Mouse (Mus musculus) forebrain, embryonic 16.5 days (tissue): Measurements from ENCODE around the gene Etaa1. TPM values are rescaled to one million over a fixed set of nuclear protein-coding genes. Genes with fewer than 3 reads are reported as not detected.
"Not testable (repeated sequence)": the region's sequence is repeated elsewhere in the genome, so short reads cannot be mapped to it uniquely, and the experiment has no call there.

Experiments
- ATAC-seq: fragments of 200-750 bp; cut with Nextera tagmentation; 2 replicates; pipeline ENCODE4 v1.8.0; 2017; ENCODE audit warnings: mild to moderate bottlenecking, moderate library complexity
- H3K27ac ChIP-seq: fragments of 300-500 bp; sonication (generic); 2 replicates; pipeline ENCODE4 v1.5.1; 2014; ENCODE audit warnings: low read length, control low read depth
- H3K27me3 ChIP-seq: fragments of 300-500 bp; sonication (generic); replicated peaks from 2 replicates; pipeline ENCODE4 v1.6.1; 2014; ENCODE audit warnings: low read length; ENCODE audit not compliant: control insufficient read depth, insufficient read depth
- H3K36me3 ChIP-seq: fragments of 300-500 bp; sonication (generic); 2 replicates; pipeline ENCODE4 v1.6.1; 2014; ENCODE audit not compliant: control insufficient read depth, insufficient read depth
- H3K4me1 ChIP-seq: fragments of 300-500 bp; sonication (generic); replicated peaks from 2 replicates; pipeline ENCODE4 v1.6.1; 2014; ENCODE audit warnings: low read length; ENCODE audit not compliant: control insufficient read depth, insufficient read depth
- H3K4me2 ChIP-seq: fragments of 300-500 bp; sonication (generic); 2 replicates; pipeline ENCODE4 v1.6.1; 2014; ENCODE audit warnings: mild to moderate bottlenecking, low read length, control low read depth
- H3K4me3 ChIP-seq: fragments of 300-500 bp; sonication (generic); replicated peaks from 2 replicates; pipeline ENCODE4 v1.5.1; 2014; ENCODE audit warnings: mild to moderate bottlenecking, low read length, control low read depth
- H3K9ac ChIP-seq: fragments of 300-500 bp; sonication (generic); replicated peaks from 2 replicates; pipeline ENCODE4 v1.6.1; 2014; ENCODE audit warnings: low read depth, low read length, control low read depth
- H3K9me3 ChIP-seq: fragments of 300-500 bp; sonication (generic); 2 replicates; pipeline ENCODE4 v1.6.1; 2016; ENCODE audit warnings: low read length; ENCODE audit not compliant: control insufficient read depth
- WGBS: fragments of 180-500 bp; shearing (Covaris S2); extraction: QIAGEN DNeasy Blood & Tissue Kit; methylation state at CpG from one replicate; pipeline ENCODE4 v1.1.7; 2014; 5-methylcytosine and 5-hydroxymethylcytosine counted together
- polyA plus RNA-seq: library from polyadenylated mRNA; unstranded; fragments of >200 nt; fragmentation: Nextera tagmentation; extraction: Ambion mirVana; gene quantifications from 2 replicates; pipeline ENCODE4 v1.2.1, GENCODE M21; 2015

The Etaa1 gene
- polyA plus RNA-seq, 1 experiment from 2014 or later = 7.6 TPM

GRCm38 (mm10) chr11:17937931-17938330 is 15.7 kb downstream of the Etaa1 start:
- Histone ChIP-seq H3K9me3 (no peaks in the 10 kb centered on the region), H3K27me3 (no peaks in the 10 kb centered on the region), H3K4me2 (no peak overlapping the region), H3K4me3 (no peak overlapping the region), H3K36me3 (peaks cover 5% of the 10 kb centered on the region; the same call in 1 of the 2 replicates), H3K4me1 (no peaks in the 10 kb centered on the region), H3K9ac (no peak overlapping the region), H3K27ac (no peak overlapping the region)
- ATAC-seq = no peak

GRCm38 (mm10) chr11:17917905-17918304 is 35.8 kb downstream of the Etaa1 start:
- Histone ChIP-seq H3K27me3 (no peaks in the 10 kb centered on the region), H3K27ac (no peak overlapping the region), H3K9me3 (no peaks in the 10 kb centered on the region), H3K9ac (no peak overlapping the region), H3K36me3 (no peaks in the 10 kb centered on the region), H3K4me1 (no peaks in the 10 kb centered on the region), H3K4me2 (no peak overlapping the region), H3K4me3 (no peak overlapping the region)
- WGBS = 62% methylated on average over 4 of the region's 4 CpGs
- no peak for ATAC-seq

GRCm38 (mm10) chr11:17917101-17917500 is 36.6 kb downstream of the Etaa1 start:
- no peaks in the 10 kb centered on the region for H3K9me3 ChIP-seq
- H3K27ac ChIP-seq = no peak overlapping the region
- H3K36me3 ChIP-seq = no peaks in the 10 kb centered on the region
- peak; percentile 47; the same call in 1 of the 2 replicates for ATAC-seq
- no peak overlapping the region for H3K9ac ChIP-seq
- no peaks in the 10 kb centered on the region for H3K4me1 ChIP-seq
- H3K4me3 ChIP-seq = no peak overlapping the region
- no peaks in the 10 kb centered on the region for H3K27me3 ChIP-seq
- no peak overlapping the region for H3K4me2 ChIP-seq
- WGBS = 90% methylated on average over 5 of the region's 5 CpGs

- Histone ChIP-seq H3K27ac (no peak overlapping the region), H3K9me3 (no peaks in the 10 kb centered on the region), H3K36me3 (no peaks in the 10 kb centered on the region), H3K9ac (no peak overlapping the region), H3K4me2 (no peak overlapping the region), H3K4me1 (no peaks in the 10 kb centered on the region), H3K4me3 (no peak overlapping the region), H3K27me3 (no peaks in the 10 kb centered on the region)
- 88% methylated on average over 1 of the region's 1 CpGs for WGBS
- ATAC-seq = no peak
Measured at GRCm38 (mm10) chr11:17916486-17916885, 37.2 kb downstream of the Etaa1 start.

GRCm38 (mm10) chr11:17900996-17901395 is 52.7 kb downstream of the Etaa1 start:
- 87% methylated on average over 4 of the region's 4 CpGs for WGBS
- not testable (repeated sequence) for H3K9me3 ChIP-seq, ATAC-seq, H3K27me3 ChIP-seq, H3K4me3 ChIP-seq, H3K9ac ChIP-seq, H3K4me1 ChIP-seq, H3K4me2 ChIP-seq, H3K36me3 ChIP-seq, H3K27ac ChIP-seq
